ENCODE assay signal across 21 mouse cellular contexts in genomic region chr3:136855996-136856395, GRCm38 (mm10).
DNase-seq lines count a peak whose midpoint lies in the region; TF ChIP-seq lines count a peak whose summit lies in the region.
"Had no signal": no experiment of that assay in that cellular context is flagged by ENCODE, and none has a peak within 500 bp of the region (broad histone marks: within the 10 kb centered on the region; RNA-seq: fewer than 3 reads in every experiment).

No protein-coding gene starts in this region.

- H3K4me3 ChIP-seq in layer of hippocampus, adult 2 months, result no peak overlapping the region
- H3K4me3 ChIP-seq: forebrain, embryonic 10.5 days; forebrain, embryonic 13.5 days; heart, embryonic 15.5 days; hindbrain, embryonic 10.5 days; hindbrain, embryonic 13.5 days; intestine, embryonic 15.5 days had no signal

- DNase-seq in layer of hippocampus, adult 2 months (ENCODE audit: low spot score in 2 of 2), result no peak
- no peak for DNase-seq in layer of hippocampus, adult 8-10 months (ENCODE audit: low spot score in 2 of 2)
- DNase-seq in 3134 (ENCODE audit: extremely low read depth, insufficient read length, low spot score) (peak; percentile 43), 3T3-L1 (ENCODE audit: low read depth, low spot score) (peak; percentile 81)
- peak; percentile 47 for DNase-seq in brain, adult 2 months (ENCODE audit: low read depth, low spot score)
- no peak for DNase-seq in cerebellum, postnatal 25 days
- DNase-seq: adrenal gland, postnatal 10 days; B cell, adult 2 months; cerebellum, adult 11-12 months; cerebellum, adult 8-10 months; cerebellum, postnatal 10 days; gastrocnemius, postnatal 10 days; gastrocnemius, postnatal 36 days; heart, postnatal 10 days; heart, postnatal 36 days had no signal

- no peak for TF ChIP-seq CTCF in layer of hippocampus, adult 2 months (conservative IDR thresholded peaks at IDR 0.05)

- H3K27ac ChIP-seq in layer of hippocampus, adult 2 months, result peak overlapping the region; percentile 44; the same call in 1 of the 2 replicates
- H3K27ac ChIP-seq: forebrain, embryonic 10.5 days; forebrain, embryonic 13.5 days; heart, embryonic 15.5 days; hindbrain, embryonic 10.5 days; hindbrain, embryonic 13.5 days; intestine, embryonic 15.5 days had no signal

Comparison
In these comparisons a context has a peak if more than half of its experiments do, and no peak if none do; other contexts are left out.
1. DNase-seq: peak in 3134 (single experiment), 3T3-L1 (single experiment) and brain, adult 2 months (single experiment); none in layer of hippocampus, adult 2 months (0 of 2), layer of hippocampus, adult 8-10 months (0 of 2) and cerebellum, postnatal 25 days (0 of 2).